Mouse (Mus musculus) kidney, embryonic 14.5 days (tissue): Measurements from ENCODE around the gene Parp9. TPM values are rescaled to one million over a fixed set of nuclear protein-coding genes. Genes with fewer than 3 reads are reported as not detected.
A peak's percentile ranks its signal among the peaks of the same experiment; 100 is the strongest.
"Not testable (repeated sequence)": the region's sequence is repeated elsewhere in the genome, so short reads cannot be mapped to it uniquely, and the experiment has no call there.

ENCODE experiments used
- ATAC-seq: fragments of 200-750 bp; cut with Nextera tagmentation; 2 replicates; pipeline ENCODE4 v1.8.0; 2017; ENCODE audit warnings: moderate number of reproducible peaks, mild to moderate bottlenecking, moderate TSS enrichment, moderate library complexity; ENCODE audit not compliant: low FRiP score, low TSS enrichment
- H3K27ac ChIP-seq: fragments of 300-500 bp; sonication (generic); 2 replicates; pipeline ENCODE4 v1.5.1; 2014; ENCODE audit warnings: low read depth, mild to moderate bottlenecking, low read length, moderate library complexity, mixed read lengths
- H3K27me3 ChIP-seq: fragments of 300-500 bp; sonication (generic); 2 replicates; pipeline ENCODE4 v1.6.1; 2014; ENCODE audit warnings: mild to moderate bottlenecking, low read length; ENCODE audit not compliant: control insufficient read depth, insufficient read depth
- H3K36me3 ChIP-seq: fragments of 300-500 bp; sonication (generic); 2 replicates; pipeline ENCODE4 v1.6.1; 2014; ENCODE audit warnings: low read length, mixed read lengths; ENCODE audit not compliant: control insufficient read depth, insufficient read depth
- H3K4me1 ChIP-seq: fragments of 300-500 bp; sonication (generic); 2 replicates; pipeline ENCODE4 v1.6.1; 2014; ENCODE audit warnings: low read length, mixed read lengths; ENCODE audit not compliant: control insufficient read depth, insufficient read depth
- H3K4me2 ChIP-seq: fragments of 300-500 bp; sonication (generic); replicated peaks from 2 replicates; pipeline ENCODE4 v1.6.1; 2014; ENCODE audit warnings: low read depth, mild to moderate bottlenecking, low read length
- H3K4me3 ChIP-seq: fragments of 300-500 bp; sonication (generic); 2 replicates; pipeline ENCODE4 v1.5.1; 2014; ENCODE audit warnings: mild to moderate bottlenecking, low read length
- H3K9ac ChIP-seq: fragments of 300-500 bp; sonication (generic); 2 replicates; pipeline ENCODE4 v1.6.1; 2014; ENCODE audit warnings: low read depth, mild to moderate bottlenecking, low read length, moderate library complexity
- H3K9me3 ChIP-seq: fragments of 300-500 bp; sonication (generic); 2 replicates; pipeline ENCODE4 v1.6.1; 2016; ENCODE audit warnings: low read length; ENCODE audit not compliant: control insufficient read depth
- WGBS: fragments of 180-500 bp; shearing (Covaris S2); extraction: QIAGEN DNeasy Blood & Tissue Kit; methylation state at CpG from one replicate; pipeline ENCODE4 v1.1.7; 2014; 5-methylcytosine and 5-hydroxymethylcytosine counted together
- polyA plus RNA-seq: library from polyadenylated mRNA; unstranded; fragments of >200 nt; fragmentation: Nextera tagmentation; extraction: Ambion mirVana; gene quantifications from 2 replicates; pipeline ENCODE4 v1.2.1, GENCODE M21; 2014

Gene Parp9
- polyA plus RNA-seq, 1 experiment from 2014 or later, result 3.2 TPM

DNA sequence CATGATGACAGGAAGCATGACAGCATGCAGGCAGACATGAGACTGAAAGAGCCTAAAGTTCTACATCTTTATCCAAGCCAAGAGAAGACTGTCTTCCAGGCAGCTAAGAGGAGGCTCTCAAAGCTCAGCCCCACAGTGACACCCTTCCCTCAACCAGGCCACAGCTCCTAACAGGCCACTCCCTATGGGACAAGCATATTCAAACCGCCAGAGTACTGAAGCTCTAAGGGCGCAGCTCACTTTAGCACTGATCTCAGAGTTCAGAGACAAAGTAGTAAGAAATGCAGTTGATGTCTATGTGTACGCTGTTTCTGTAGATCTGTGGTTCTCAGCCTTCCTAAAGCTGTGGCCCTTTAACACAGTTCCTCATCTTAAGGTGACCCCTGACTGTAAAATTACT lies 12.9 kb downstream of the Parp9 start:
- ATAC-seq, result no peak

DNA sequence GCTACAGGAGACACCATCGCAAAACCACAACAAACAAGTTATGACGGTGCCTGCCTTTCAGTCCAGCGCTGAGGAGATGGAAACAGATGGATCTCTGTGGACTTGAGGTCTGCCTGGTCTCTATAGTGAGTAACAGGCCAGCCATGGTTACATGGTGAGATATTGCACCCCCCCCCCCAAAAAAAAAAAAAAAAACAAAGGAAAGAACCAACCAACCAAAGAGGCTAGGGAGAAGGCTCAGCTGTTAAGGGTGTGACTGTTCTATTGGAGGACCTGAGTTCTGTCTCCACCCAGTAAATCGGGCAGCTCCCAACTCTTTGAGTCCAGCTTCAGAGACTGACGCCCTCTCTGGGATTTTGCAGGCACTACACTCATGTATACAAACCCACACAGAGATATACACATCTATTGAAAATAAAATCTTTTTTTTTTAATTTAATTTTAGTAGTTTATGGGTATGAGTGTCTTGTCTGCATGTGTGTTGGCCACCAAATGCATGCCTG lies 14.4 kb downstream of the Parp9 start:
- no peaks in the 10 kb centered on the region for H3K4me1 ChIP-seq
- H3K9ac ChIP-seq, result no peak overlapping the region
- H3K27me3 ChIP-seq, result no peaks in the 10 kb centered on the region
- no peaks in the 10 kb centered on the region for H3K9me3 ChIP-seq
- no peak overlapping the region for H3K27ac ChIP-seq
- no peak overlapping the region for H3K4me3 ChIP-seq
- no peak overlapping the region for H3K4me2 ChIP-seq
- no peak for ATAC-seq
- no peaks in the 10 kb centered on the region for H3K36me3 ChIP-seq
- WGBS, result 86% methylated on average over 5 of the region's 5 CpGs

More for the DNA sequence above, 12.9 kb downstream of the Parp9 start:
- no peaks in the 10 kb centered on the region for H3K36me3 ChIP-seq
- H3K9ac ChIP-seq, result no peak overlapping the region
- no peaks in the 10 kb centered on the region for H3K9me3 ChIP-seq
- H3K4me1 ChIP-seq, result no peaks in the 10 kb centered on the region
- H3K27me3 ChIP-seq, result no peaks in the 10 kb centered on the region
- WGBS, result 93% methylated on average over 3 of the region's 3 CpGs
- H3K4me2 ChIP-seq, result no peak overlapping the region
- no peak overlapping the region for H3K4me3 ChIP-seq
- H3K27ac ChIP-seq, result no peak overlapping the region

DNA sequence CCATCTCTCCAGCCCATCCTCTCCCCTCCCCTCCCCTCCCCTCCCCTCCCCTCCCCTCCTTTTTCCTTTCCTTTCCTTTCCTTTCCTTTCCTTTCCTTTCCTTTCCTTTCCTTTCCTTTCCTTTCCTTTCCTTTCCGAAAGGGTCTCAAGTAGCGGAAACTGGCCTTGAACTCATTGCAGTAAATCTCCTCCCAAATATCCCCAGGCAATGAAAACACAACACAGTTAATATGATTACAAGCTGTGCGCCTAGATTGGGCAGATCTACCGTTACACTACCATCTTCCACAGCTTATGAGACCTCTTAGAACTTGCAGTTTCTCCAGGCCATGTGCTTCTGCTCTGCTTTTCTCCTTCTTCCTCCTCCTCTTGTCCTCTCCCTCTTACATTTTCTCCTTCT lies 27.7 kb downstream of the Parp9 start:
- not testable (repeated sequence) for H3K9me3 ChIP-seq, H3K36me3 ChIP-seq, H3K27me3 ChIP-seq, ATAC-seq, H3K27ac ChIP-seq, H3K4me1 ChIP-seq, H3K4me3 ChIP-seq, H3K4me2 ChIP-seq, H3K9ac ChIP-seq
- WGBS, result 33% methylated on average over 4 of the region's 4 CpGs

DNA sequence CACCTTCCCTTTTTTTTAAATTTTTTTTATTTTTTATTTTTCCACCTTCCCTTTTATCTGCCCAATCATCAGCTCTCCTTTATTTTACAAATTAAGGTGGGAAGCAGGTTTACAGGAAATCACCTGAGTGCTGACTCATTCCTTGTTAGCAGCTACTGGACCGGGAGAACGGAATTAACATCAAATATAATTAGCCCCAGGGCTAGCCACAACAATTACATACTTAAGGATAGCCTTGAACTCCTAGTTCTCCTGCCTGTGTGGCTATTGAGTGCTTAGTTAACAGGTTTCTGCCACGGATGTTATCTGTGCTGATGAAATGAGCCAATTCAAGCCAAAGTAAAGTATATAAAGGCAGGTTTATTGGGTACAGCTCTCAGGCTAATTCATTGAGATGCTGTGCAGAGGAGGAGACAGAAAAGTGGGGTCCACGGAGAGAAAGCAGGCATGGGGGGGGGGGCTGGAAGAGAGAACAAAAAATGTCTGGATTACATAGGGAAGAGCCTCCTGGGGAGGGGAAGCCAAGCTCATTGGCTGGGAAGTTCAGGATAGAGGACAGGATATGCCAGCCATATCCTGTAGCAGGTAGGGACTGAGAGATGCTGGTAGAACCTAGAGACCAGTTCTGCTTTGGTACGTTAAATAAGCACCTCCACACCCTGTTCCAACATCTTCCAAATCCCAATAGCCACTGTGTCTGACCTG lies 28.3 kb downstream of the Parp9 start:
- WGBS, result 52% methylated on average over 5 of the region's 5 CpGs
- Histone ChIP-seq H3K27me3 (no peaks in the 10 kb centered on the region), H3K27ac (no peak overlapping the region), H3K9ac (no peak overlapping the region), H3K4me3 (no peak overlapping the region), H3K4me1 (no peaks in the 10 kb centered on the region), H3K4me2 (no peak overlapping the region), H3K36me3 (no peaks in the 10 kb centered on the region), H3K9me3 (no peaks in the 10 kb centered on the region)
- ATAC-seq, result no peak

DNA sequence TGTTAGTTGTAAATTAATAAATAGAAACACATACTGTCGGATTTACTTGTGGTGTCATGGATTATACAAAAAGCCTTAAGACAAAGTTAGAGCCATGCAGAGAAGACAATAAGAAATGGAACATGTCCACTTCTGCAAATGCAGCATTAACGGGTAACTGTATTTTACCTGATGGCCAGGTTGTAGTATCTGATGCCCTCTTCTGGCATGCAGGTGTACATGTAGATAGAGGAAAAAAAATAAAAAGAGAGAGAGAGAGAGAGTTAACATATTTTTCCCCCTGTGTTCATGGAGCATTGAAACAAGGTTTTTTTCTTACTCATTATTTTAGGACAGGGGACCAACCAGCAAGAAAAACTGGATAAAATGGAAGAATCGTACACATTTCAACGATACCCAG lies 29.0 kb downstream of the Parp9 start:
- ATAC-seq, result no peak

DNA sequence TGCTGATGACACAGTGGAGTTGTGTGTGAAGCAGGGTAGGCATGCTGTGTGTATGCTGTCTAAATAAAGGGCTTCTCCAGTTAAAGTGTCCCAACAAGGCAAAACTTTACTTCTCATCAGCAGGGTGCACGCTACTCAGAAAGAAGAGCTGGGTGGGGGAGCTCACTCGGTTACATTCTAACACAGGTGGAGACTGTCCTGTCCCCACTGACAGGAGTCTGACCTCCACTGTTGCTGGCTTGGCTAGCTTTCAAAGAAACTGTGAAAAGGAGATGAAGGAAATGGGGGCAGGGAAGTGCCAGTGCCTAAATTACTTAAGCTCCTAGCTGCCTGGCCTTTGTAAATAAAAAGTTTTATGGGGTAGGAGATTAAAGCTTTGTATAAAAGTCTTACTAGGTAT lies 29.9 kb downstream of the Parp9 start:
- Histone ChIP-seq H3K27me3 (no peaks in the 10 kb centered on the region), H3K4me2 (no peak overlapping the region), H3K9me3 (no peaks in the 10 kb centered on the region), H3K9ac (no peak overlapping the region), H3K36me3 (no peaks in the 10 kb centered on the region), H3K4me3 (no peak overlapping the region), H3K4me1 (no peaks in the 10 kb centered on the region), H3K27ac (no peak overlapping the region)
- ATAC-seq, result peak; percentile 72
- 23% methylated on average over 2 of the region's 2 CpGs for WGBS

More for the DNA sequence above, 29.0 kb downstream of the Parp9 start:
- H3K9me3 ChIP-seq, result no peaks in the 10 kb centered on the region
- no peak overlapping the region for H3K9ac ChIP-seq
- WGBS, result 82% methylated on average over 4 of the region's 4 CpGs
- no peaks in the 10 kb centered on the region for H3K4me1 ChIP-seq
- no peak overlapping the region for H3K27ac ChIP-seq
- no peak overlapping the region for H3K4me2 ChIP-seq
- no peak overlapping the region for H3K4me3 ChIP-seq
- no peaks in the 10 kb centered on the region for H3K27me3 ChIP-seq
- H3K36me3 ChIP-seq, result no peaks in the 10 kb centered on the region

DNA sequence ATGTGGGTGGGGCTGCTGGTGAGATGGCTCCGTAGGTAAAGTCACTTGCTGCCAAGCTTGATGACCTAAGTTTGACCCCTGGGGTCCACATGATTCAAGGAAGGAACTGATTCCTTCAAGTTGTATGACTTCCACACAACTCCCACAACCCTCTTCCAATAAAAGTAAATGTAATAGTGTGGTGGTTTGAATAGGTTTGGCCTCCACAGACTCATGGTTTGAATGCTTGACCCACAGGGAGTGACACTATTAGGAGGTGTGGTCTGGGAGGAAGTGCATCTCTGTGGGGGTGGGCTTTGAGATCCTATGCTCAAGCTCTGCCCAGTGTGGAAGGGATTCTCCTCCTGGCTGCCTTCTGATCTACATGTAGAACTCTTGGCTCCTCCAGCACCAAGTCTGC lies 35.8 kb downstream of the Parp9 start:
- no peak for ATAC-seq
- Histone ChIP-seq H3K4me3 (no peak overlapping the region), H3K9ac (no peak overlapping the region), H3K36me3 (no peaks in the 10 kb centered on the region), H3K27ac (no peak overlapping the region), H3K4me2 (no peak overlapping the region), H3K4me1 (no peaks in the 10 kb centered on the region), H3K27me3 (no peaks in the 10 kb centered on the region), H3K9me3 (no peaks in the 10 kb centered on the region)
- WGBS, result 27% methylated on average over 1 of the region's 1 CpGs

DNA sequence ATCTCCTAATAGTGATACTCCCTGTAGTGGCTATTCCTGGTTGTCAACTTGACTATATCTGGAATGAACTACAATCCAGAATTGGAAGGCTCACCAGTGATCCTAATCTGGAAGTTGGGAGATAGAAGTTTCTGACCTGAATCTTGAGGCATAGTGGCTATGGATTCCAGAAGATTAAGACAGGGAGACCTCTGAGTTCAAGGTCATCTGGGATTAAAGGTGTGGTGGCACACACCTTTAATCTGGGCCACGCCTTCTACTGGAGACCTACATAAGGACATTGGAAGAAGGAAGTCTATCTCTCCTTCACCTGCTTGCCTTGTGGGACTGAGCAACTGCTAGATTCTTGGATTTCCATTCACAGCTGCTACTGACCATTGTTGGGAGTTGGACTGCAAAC lies 40.2 kb downstream of the Parp9 start, which contains the start of gene Kpna1:
Gene Kpna1, plus strand, starts transcription at position 301 of the 400 bp plus-strand sequence.
- H3K27me3 ChIP-seq, H3K9me3 ChIP-seq, ATAC-seq, H3K4me3 ChIP-seq, H3K4me1 ChIP-seq, H3K9ac ChIP-seq, H3K36me3 ChIP-seq, H3K27ac ChIP-seq, H3K4me2 ChIP-seq: not testable (repeated sequence)
- 95% methylated on average over 1 of the region's 1 CpGs for WGBS

DNA sequence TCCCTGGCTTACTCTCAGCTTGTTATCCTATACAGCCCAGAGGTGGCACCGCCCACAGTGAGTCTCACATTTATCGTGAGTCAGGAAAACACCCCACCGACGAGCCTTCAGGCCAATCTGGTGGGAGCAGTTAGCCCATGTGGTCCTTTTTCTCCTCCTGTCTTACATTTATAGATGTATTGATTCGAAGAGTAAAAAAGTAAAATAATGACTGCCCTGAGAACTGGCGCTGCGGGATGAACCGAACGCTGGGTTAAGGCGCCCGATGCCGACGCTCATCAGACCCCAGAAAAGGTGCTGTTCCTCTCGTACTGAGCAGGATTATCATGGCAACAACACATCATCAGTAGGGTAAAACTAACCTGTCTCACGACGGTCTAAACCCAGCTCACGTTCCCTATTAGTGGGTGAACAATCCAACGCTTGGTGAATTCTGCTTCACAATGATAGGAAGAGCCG lies 43.1 kb downstream of the Parp9 start:
- peak; percentile 98 for ATAC-seq
- H3K4me1 ChIP-seq, result peaks cover 4% of the 10 kb centered on the region; the same call in 1 of the 2 replicates
- H3K9me3 ChIP-seq, result no peaks in the 10 kb centered on the region
- 57% methylated on average over 19 of the region's 19 CpGs for WGBS
- H3K4me3 ChIP-seq, result no peak overlapping the region
- H3K4me2 ChIP-seq, result no peak overlapping the region
- H3K36me3 ChIP-seq, result no peaks in the 10 kb centered on the region
- no peak overlapping the region for H3K27ac ChIP-seq
- 0 out of 2 replicates have a peak, but pooled peaks cover 2% of the 10 kb centered on the region for H3K27me3 ChIP-seq
- H3K9ac ChIP-seq, result no peak overlapping the region
